Mouse (Mus musculus): ENCODE measurements around the gene Ntm. TPM values are rescaled to one million over a fixed set of nuclear protein-coding genes. Genes with fewer than 3 reads are reported as not detected.

Gene Ntm
- polyA plus RNA-seq, 1 experiment, result 5.4 TPM

DNA sequence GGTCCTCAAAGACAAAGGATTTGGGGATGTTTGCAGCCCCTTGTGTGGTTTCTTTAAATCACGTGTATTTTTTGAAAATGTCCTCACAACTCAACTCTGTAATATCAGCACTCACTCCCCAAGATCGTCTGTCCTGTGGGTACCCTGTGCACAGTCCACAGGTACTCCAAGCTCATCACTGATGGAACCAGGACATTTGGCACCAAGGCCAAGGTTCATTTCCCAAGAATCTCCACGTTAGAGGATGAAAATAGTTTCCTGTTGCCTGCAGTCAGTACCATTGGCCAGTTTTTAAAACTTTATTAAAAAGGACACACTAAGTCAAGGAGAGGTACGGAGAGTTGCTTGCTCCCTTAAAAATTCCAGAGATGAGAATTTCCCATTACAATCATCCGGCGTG, 552.7 kb downstream of the Ntm start:
- no peak overlapping the region for H3K4me3 ChIP-seq (ENCODE audit: control insufficient read depth, low read depth, low read length)
- no peaks in the 10 kb centered on the region for H3K27me3 ChIP-seq (ENCODE audit: control insufficient read depth, insufficient read depth, low read length)
- H3K27ac ChIP-seq (ENCODE audit: control insufficient read depth, insufficient read depth, low read depth, low read length), result no peak overlapping the region
- no peak for TF ChIP-seq CTCF (IDR thresholded peaks at IDR 0.05; ENCODE audit: control insufficient read depth, insufficient read depth, insufficient replicate concordance, low read depth, low read length)
- no peak for TF ChIP-seq POLR2A (IDR thresholded peaks at IDR 0.05; ENCODE audit: control insufficient read depth, low read depth, low read length)
- H3K4me1 ChIP-seq (ENCODE audit: control insufficient read depth, insufficient read depth, low read length), result peaks cover 3% of the 10 kb centered on the region
- H3K36me3 ChIP-seq (ENCODE audit: control insufficient read depth, insufficient read depth, low read length), result no peaks in the 10 kb centered on the region

DNA sequence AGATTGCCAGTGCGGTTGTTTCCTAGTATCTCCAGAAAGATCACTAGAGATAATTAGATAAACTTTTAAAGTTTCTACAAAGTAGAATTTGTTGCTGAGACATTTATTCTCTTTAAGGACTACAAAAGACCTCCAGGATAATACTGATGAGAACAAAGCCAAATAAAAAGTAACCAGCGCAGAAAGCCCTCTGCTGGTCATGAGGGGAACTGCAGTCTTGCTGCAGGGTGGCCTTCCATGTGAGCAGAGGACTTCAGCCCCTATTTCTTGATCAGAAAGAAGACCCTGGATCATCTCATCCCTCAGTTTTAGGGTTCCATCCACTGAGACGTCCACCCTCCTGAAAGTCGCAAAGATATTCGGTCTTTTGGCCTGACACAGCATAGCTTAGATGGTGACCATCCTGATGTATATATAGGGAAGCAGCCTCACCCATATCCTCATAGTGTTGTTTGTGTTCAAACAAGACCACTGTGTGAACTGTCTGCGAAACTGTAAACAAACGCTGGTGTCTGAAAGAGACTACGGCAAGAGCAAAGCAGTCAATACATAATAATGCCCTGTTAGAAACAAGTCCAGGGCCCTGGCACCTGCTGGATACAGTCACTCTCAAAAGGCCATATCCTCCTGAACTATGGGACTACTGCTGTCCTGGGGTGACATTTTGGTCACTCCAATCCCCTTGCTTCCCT, 553.6 kb downstream of the Ntm start:
- TF ChIP-seq POLR2A (IDR thresholded peaks at IDR 0.05; ENCODE audit: control insufficient read depth, low read depth, low read length), result no peak
- TF ChIP-seq CTCF (IDR thresholded peaks at IDR 0.05; ENCODE audit: control insufficient read depth, insufficient read depth, insufficient replicate concordance, low read depth, low read length), result peak; percentile 85; the same call in 1 of the 2 replicates
- Histone ChIP-seq H3K27me3 (ENCODE audit: control insufficient read depth, insufficient read depth, low read length) (no peaks in the 10 kb centered on the region), H3K4me1 (ENCODE audit: control insufficient read depth, insufficient read depth, low read length) (peaks cover 3% of the 10 kb centered on the region), H3K36me3 (ENCODE audit: control insufficient read depth, insufficient read depth, low read length) (no peaks in the 10 kb centered on the region), H3K27ac (ENCODE audit: control insufficient read depth, insufficient read depth, low read depth, low read length) (no peak overlapping the region), H3K4me3 (ENCODE audit: control insufficient read depth, low read depth, low read length) (no peak overlapping the region)

DNA sequence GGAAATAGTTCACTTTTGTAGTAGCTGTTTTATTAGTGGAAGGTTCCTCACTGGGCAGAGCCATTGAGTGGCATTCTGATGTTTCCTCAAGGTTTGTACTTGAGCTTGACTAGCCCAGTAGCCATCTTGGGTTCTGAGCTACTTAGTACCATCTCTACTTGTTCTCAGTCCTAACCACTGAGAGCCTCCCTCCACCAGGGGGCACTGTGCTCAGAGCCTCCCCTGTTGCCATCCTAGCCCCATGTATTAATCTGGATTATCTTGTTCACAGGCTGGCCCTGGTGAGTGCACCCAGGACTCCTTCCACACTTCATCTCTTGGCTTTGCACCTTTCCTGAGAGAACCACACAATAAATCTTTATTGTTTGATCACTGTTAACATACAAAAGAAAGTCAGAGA, 555.0 kb downstream of the Ntm start:
- H3K4me1 ChIP-seq (ENCODE audit: control insufficient read depth, insufficient read depth, low read length), result peaks cover 3% of the 10 kb centered on the region
- no peak overlapping the region for H3K4me3 ChIP-seq (ENCODE audit: control insufficient read depth, low read depth, low read length)
- no peaks in the 10 kb centered on the region for H3K36me3 ChIP-seq (ENCODE audit: control insufficient read depth, insufficient read depth, low read length)
- no peaks in the 10 kb centered on the region for H3K27me3 ChIP-seq (ENCODE audit: control insufficient read depth, insufficient read depth, low read length)
- TF ChIP-seq POLR2A (IDR thresholded peaks at IDR 0.05; ENCODE audit: control insufficient read depth, low read depth, low read length), result no peak
- TF ChIP-seq CTCF (IDR thresholded peaks at IDR 0.05; ENCODE audit: control insufficient read depth, insufficient read depth, insufficient replicate concordance, low read depth, low read length), result peak; percentile 79; the same call in 1 of the 2 replicates
- H3K27ac ChIP-seq (ENCODE audit: control insufficient read depth, insufficient read depth, low read depth, low read length), result no peak overlapping the region

DNA sequence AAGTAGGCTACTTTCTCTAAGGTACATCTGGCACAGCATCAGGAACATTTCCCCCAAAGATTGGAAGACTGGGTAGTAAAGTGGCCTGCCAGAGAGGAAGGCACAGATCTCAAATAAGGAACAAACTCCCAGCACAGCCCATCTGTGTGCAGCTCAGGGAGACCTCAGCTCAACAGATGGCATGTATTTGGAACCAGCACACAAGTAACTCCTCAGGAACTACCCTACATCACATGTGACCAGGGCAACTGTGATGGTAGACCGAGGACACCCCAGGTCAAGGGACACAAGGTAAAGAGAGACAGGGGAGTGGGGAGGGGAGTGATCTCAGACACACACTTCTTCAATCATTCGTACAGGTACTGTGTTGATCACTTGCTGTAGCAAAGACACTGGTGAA, 556.0 kb downstream of the Ntm start:
- Histone ChIP-seq H3K36me3 (ENCODE audit: control insufficient read depth, insufficient read depth, low read length) (no peaks in the 10 kb centered on the region), H3K4me1 (ENCODE audit: control insufficient read depth, insufficient read depth, low read length) (no peaks in the 10 kb centered on the region; the same call in 1 of the 2 replicates), H3K27me3 (ENCODE audit: control insufficient read depth, insufficient read depth, low read length) (no peaks in the 10 kb centered on the region), H3K4me3 (ENCODE audit: control insufficient read depth, low read depth, low read length) (no peak overlapping the region), H3K27ac (ENCODE audit: control insufficient read depth, insufficient read depth, low read depth, low read length) (no peak overlapping the region)
- no peak for TF ChIP-seq POLR2A (IDR thresholded peaks at IDR 0.05; ENCODE audit: control insufficient read depth, low read depth, low read length)
- TF ChIP-seq CTCF (IDR thresholded peaks at IDR 0.05; ENCODE audit: control insufficient read depth, insufficient read depth, insufficient replicate concordance, low read depth, low read length), result no peak

DNA sequence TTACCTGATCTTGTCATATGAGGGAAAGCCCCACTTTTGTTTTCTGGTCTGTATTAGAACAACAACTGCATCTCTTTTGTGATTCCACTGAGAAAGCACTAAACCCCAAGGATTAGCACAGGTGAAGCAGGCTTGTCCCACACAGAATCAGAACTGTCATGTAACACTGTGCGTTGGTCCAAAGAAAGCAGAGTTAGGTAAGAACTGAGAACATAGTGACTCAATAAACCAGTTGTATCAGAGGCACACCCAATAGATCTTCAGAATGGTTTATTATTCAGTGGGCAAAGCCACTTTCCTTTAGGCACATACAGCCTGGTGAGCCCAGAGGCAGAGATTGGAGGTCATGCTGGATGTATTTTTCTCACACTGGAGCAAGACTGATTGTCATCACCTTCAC, 556.9 kb downstream of the Ntm start:
- no peaks in the 10 kb centered on the region for H3K4me1 ChIP-seq (ENCODE audit: control insufficient read depth, insufficient read depth, low read length)
- H3K4me3 ChIP-seq (ENCODE audit: control insufficient read depth, low read depth, low read length), result no peak overlapping the region
- no peaks in the 10 kb centered on the region for H3K36me3 ChIP-seq (ENCODE audit: control insufficient read depth, insufficient read depth, low read length)
- H3K27ac ChIP-seq (ENCODE audit: control insufficient read depth, insufficient read depth, low read depth, low read length), result no peak overlapping the region
- H3K27me3 ChIP-seq (ENCODE audit: control insufficient read depth, insufficient read depth, low read length), result no peaks in the 10 kb centered on the region
- no peak for TF ChIP-seq CTCF (IDR thresholded peaks at IDR 0.05; ENCODE audit: control insufficient read depth, insufficient read depth, insufficient replicate concordance, low read depth, low read length)

DNA sequence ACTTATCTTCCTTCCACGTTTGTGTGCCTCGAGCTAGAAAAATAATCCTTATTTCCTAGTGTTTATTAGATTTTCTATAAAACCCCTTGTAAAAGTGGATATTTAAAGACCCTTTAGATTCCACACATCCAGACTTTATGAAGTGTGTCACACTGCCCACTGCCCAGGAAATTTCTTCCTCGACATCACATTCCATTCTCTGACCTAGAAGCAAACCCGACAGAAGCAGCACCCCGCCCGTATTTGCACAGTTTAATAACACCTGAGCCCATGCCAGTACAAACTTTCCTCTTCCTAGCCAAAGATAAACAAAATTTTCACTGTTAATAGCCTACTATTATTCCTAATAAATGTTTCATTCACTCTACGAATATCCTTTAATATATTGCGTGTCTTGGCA, 562.8 kb downstream of the Ntm start:
- no peaks in the 10 kb centered on the region for H3K27me3 ChIP-seq (ENCODE audit: control insufficient read depth, insufficient read depth, low read length)
- no peaks in the 10 kb centered on the region for H3K36me3 ChIP-seq (ENCODE audit: control insufficient read depth, insufficient read depth, low read length)
- H3K27ac ChIP-seq (ENCODE audit: control insufficient read depth, insufficient read depth, low read depth, low read length), result no peak overlapping the region
- H3K4me3 ChIP-seq (ENCODE audit: control insufficient read depth, low read depth, low read length), result no peak overlapping the region
- no peaks in the 10 kb centered on the region for H3K4me1 ChIP-seq (ENCODE audit: control insufficient read depth, insufficient read depth, low read length)
- no peak for TF ChIP-seq POLR2A (IDR thresholded peaks at IDR 0.05; ENCODE audit: control insufficient read depth, low read depth, low read length)
- TF ChIP-seq CTCF (IDR thresholded peaks at IDR 0.05; ENCODE audit: control insufficient read depth, insufficient read depth, insufficient replicate concordance, low read depth, low read length), result no peak

DNA sequence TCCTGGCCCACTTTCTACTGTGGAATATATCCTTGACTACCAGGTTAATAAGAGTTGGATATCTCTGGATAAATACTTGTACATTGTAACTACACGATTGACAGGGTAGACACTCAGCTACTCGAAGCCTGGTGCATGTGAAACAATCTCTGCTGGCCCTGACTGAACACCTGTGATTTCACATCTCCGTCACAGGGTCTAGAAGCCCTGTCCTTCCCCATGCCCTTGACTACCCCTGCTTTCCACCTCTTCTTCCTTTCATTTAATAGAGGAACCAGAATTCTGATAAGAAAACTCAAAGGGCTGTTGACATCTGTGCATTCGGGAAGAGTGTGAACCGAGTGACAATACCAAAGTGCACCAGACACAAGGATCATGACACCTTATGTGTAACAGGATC, 566.8 kb downstream of the Ntm start:
- TF ChIP-seq CTCF (IDR thresholded peaks at IDR 0.05; ENCODE audit: control insufficient read depth, insufficient read depth, insufficient replicate concordance, low read depth, low read length), result no peak
- TF ChIP-seq POLR2A (IDR thresholded peaks at IDR 0.05; ENCODE audit: control insufficient read depth, low read depth, low read length), result no peak
- Histone ChIP-seq H3K27ac (ENCODE audit: control insufficient read depth, insufficient read depth, low read depth, low read length) (no peak overlapping the region), H3K4me3 (ENCODE audit: control insufficient read depth, low read depth, low read length) (no peak overlapping the region), H3K4me1 (ENCODE audit: control insufficient read depth, insufficient read depth, low read length) (no peaks in the 10 kb centered on the region), H3K27me3 (ENCODE audit: control insufficient read depth, insufficient read depth, low read length) (no peaks in the 10 kb centered on the region), H3K36me3 (ENCODE audit: control insufficient read depth, insufficient read depth, low read length) (no peaks in the 10 kb centered on the region)
